Mouse (Mus musculus) layer of hippocampus, adult 2 months (tissue): ENCODE data around the gene Sh3rf1. TPM values are rescaled to one million over a fixed set of nuclear protein-coding genes. Genes with fewer than 3 reads are reported as not detected.

Source experiments
- DNase-seq, 2 experiments: peaks; one replicate each; pipeline ENCODE4 v3.0.0; 2022; ENCODE audit warnings: low spot score in 2 of 2
- H3K27ac ChIP-seq: fragments of 200-600 bp; 2 replicates; pipeline ENCODE4 v1.8.1; 2022
- H3K4me3 ChIP-seq: fragments of 200-600 bp; 2 replicates; pipeline ENCODE4 v1.8.1; 2022; ENCODE audit warnings: mild to moderate bottlenecking
- CTCF ChIP-seq: fragments of 200-600 bp; conservative IDR thresholded peaks from 2 replicates; pipeline ENCODE4 v1.8.1; 2022; ENCODE audit warnings: antibody characterized with exemption, mild to moderate bottlenecking, moderate library complexity
- total RNA-seq, 2 experiments: library from RNA; stranded (reverse); gene quantifications; 2 replicates each; pipeline ENCODE4 v1.2.3; 2021

Sh3rf1 gene
- total RNA-seq, 2 experiments from 2014 or later = 66.7 to 67.5 TPM

- Histone ChIP-seq H3K27ac (no peak overlapping the region), H3K4me3 (no peak overlapping the region)
- no peak for DNase-seq
- no peak for TF ChIP-seq CTCF
These were observed 62.7 kb downstream of the Sh3rf1 start for GRCm38 (mm10) chr8:61286394-61286793.

- TF ChIP-seq CTCF = no peak
- no peak for DNase-seq
- Histone ChIP-seq H3K4me3 (no peak overlapping the region), H3K27ac (peak overlapping the region; percentile 81; the same call in 1 of the 2 replicates)
These were observed 63.2 kb downstream of the Sh3rf1 start for GRCm38 (mm10) chr8:61286795-61287385.

GRCm38 (mm10) chr8:61288006-61288566 is 64.4 kb downstream of the Sh3rf1 start:
- no peak for TF ChIP-seq CTCF
- H3K27ac ChIP-seq = peak overlapping the region; percentile 81
- H3K4me3 ChIP-seq = no peak overlapping the region; the same call in 1 of the 2 replicates
- DNase-seq = no peak

GRCm38 (mm10) chr8:61288676-61289075 is 65.0 kb downstream of the Sh3rf1 start:
- TF ChIP-seq CTCF = no peak
- H3K4me3 ChIP-seq = no peak overlapping the region; the same call in 1 of the 2 replicates
- DNase-seq = no peak
- peak overlapping the region; percentile 81 for H3K27ac ChIP-seq

GRCm38 (mm10) chr8:61295040-61295439 is 71.4 kb downstream of the Sh3rf1 start:
- H3K4me3 ChIP-seq = no peak overlapping the region
- H3K27ac ChIP-seq = peak overlapping the region; percentile 75; the same call in 1 of the 2 replicates
- no peak for TF ChIP-seq CTCF
- no peak for DNase-seq

GRCm38 (mm10) chr8:61295441-61295840 is 71.8 kb downstream of the Sh3rf1 start:
- TF ChIP-seq CTCF = no peak
- H3K27ac ChIP-seq = peak overlapping the region; percentile 75; the same call in 1 of the 2 replicates
- no peak for DNase-seq
- peak overlapping the region; percentile 26; the same call in 1 of the 2 replicates for H3K4me3 ChIP-seq

GRCm38 (mm10) chr8:61298828-61299227 is 75.2 kb downstream of the Sh3rf1 start:
- DNase-seq = no peak
- Histone ChIP-seq H3K4me3 (no peak overlapping the region), H3K27ac (peak overlapping the region; percentile 36; the same call in 1 of the 2 replicates)
- no peak for TF ChIP-seq CTCF

GRCm38 (mm10) chr8:61301298-61302028 is 77.8 kb downstream of the Sh3rf1 start:
- DNase-seq = no peak

DNA sequence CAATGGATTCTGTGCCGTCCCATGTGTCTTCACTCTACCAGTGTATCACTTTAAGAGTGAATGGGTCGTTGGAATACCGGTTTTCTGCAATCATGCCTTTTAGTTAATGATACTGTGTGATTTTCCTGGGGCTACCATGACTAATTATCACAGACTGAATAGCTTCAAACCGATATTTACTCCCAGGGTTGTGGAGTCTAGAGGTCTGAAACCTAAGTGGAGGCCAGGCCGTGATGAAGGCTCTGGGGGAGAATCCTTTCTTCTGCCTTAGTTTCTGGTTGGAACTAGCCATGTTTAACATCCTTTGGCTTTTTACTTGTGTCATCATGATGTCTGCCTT is 78.3 kb downstream of the Sh3rf1 start:
- H3K4me3 ChIP-seq = no peak overlapping the region

More at GRCm38 (mm10) chr8:61301298-61302028, 77.8 kb downstream of the Sh3rf1 start:
- TF ChIP-seq CTCF = no peak
- Histone ChIP-seq H3K4me3 (no peak overlapping the region), H3K27ac (peak overlapping the region; percentile 32)

DNA sequence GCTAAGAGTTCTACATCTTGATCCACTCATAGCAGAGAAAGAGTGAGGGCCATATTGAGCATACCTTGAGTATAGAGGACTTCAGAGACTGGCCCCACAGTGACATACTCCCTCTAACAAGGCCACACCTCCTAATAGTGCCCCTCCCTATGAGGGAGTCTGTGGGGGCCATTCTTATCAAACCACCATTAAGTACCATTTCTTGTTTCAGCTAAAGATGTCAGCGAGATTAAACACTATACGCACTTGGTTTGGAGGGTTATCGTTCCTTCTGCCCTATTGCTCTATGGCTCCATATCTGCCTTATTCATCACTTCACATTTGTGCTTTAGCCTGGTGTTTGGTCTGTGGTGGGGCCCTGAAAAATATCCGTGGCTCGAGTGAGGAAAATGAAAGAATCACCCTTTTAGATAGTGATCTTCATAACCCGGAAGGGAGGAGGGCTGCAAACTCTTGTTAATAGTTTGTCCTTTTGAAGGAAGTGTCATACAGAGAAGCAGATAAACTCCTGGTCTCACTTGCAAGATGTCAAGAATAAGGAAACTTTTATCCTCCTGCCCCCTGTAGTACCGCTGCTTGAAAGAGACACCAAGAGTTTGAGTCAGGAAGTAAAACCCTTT is 81.9 kb downstream of the Sh3rf1 start:
- no peak for TF ChIP-seq CTCF
- no peak overlapping the region for H3K4me3 ChIP-seq
- H3K27ac ChIP-seq = peak overlapping the region; percentile 44
- DNase-seq = no peak

More for the DNA sequence above, 78.3 kb downstream of the Sh3rf1 start:
- DNase-seq = no peak
- TF ChIP-seq CTCF = no peak
- peak overlapping the region; percentile 32 for H3K27ac ChIP-seq

GRCm38 (mm10) chr8:61306501-61307112 is 82.9 kb downstream of the Sh3rf1 start:
- DNase-seq = peak; percentile 40 to 46
- Histone ChIP-seq H3K27ac (peak overlapping the region; percentile 44), H3K4me3 (no peak overlapping the region)
- no peak for TF ChIP-seq CTCF

- Histone ChIP-seq H3K27ac (peak overlapping the region; percentile 73; the same call in 1 of the 2 replicates), H3K4me3 (no peak overlapping the region)
- DNase-seq = no peak
- no peak for TF ChIP-seq CTCF
These were observed 85.2 kb downstream of the Sh3rf1 start for GRCm38 (mm10) chr8:61308896-61309295.
